Mouse (Mus musculus) layer of hippocampus, adult 2 months (tissue): Measurements from ENCODE around the gene Cab39l. TPM values are rescaled to one million over a fixed set of nuclear protein-coding genes. Genes with fewer than 3 reads are reported as not detected.

ENCODE experiments used
- DNase-seq, 2 experiments: peaks; one replicate each; pipeline ENCODE4 v3.0.0; 2022; ENCODE audit warnings: low spot score in 2 of 2
- H3K27ac ChIP-seq: fragments of 200-600 bp; 2 replicates; pipeline ENCODE4 v1.8.1; 2022
- H3K4me3 ChIP-seq: fragments of 200-600 bp; 2 replicates; pipeline ENCODE4 v1.8.1; 2022; ENCODE audit warnings: mild to moderate bottlenecking
- CTCF ChIP-seq: fragments of 200-600 bp; conservative IDR thresholded peaks from 2 replicates; pipeline ENCODE4 v1.8.1; 2022; ENCODE audit warnings: antibody characterized with exemption, mild to moderate bottlenecking, moderate library complexity
- total RNA-seq, 2 experiments: library from RNA; stranded (reverse); gene quantifications; 2 replicates each; pipeline ENCODE4 v1.2.3; 2021

Gene Cab39l
- total RNA-seq, 2 experiments from 2014 or later: 21.0 to 21.7 TPM

GRCm38 (mm10) chr14:59632067-59632466 is 191.3 kb downstream of the Cab39l start:
- DNase-seq: no peak
- no peak for TF ChIP-seq CTCF
- Histone ChIP-seq H3K27ac (no peak overlapping the region), H3K4me3 (no peak overlapping the region)

GRCm38 (mm10) chr14:59633295-59633898 is 192.6 kb downstream of the Cab39l start:
- no peak for DNase-seq
- TF ChIP-seq CTCF: no peak
- Histone ChIP-seq H3K27ac (no peak overlapping the region), H3K4me3 (no peak overlapping the region)

GRCm38 (mm10) chr14:59633988-59634387 is 193.2 kb downstream of the Cab39l start:
- DNase-seq: no peak
- TF ChIP-seq CTCF: no peak
- Histone ChIP-seq H3K27ac (no peak overlapping the region), H3K4me3 (no peak overlapping the region)

Other genes with a start within 250 kb of the Cab39l start
- 10 to 100 TPM; 34.3 to 34.9 TPM for gene Rcbtb1, start 239.8 kb upstream of the Cab39l start, total RNA-seq
- gene Gm6904, start 180.8 kb upstream of the Cab39l start, total RNA-seq: not detected
- not detected for gene Phf11a, start 143.4 kb upstream of the Cab39l start, total RNA-seq
- not detected for gene Phf11b, start 99.6 kb upstream of the Cab39l start, total RNA-seq
- gene Phf11d, start 75.5 kb upstream of the Cab39l start, total RNA-seq: 1 to 10 TPM in 1 of 2 experiments, under 1 TPM in 1; 0.84 to 1.1 TPM
- gene Phf11c, start 45.6 kb upstream of the Cab39l start, total RNA-seq: under 1 TPM; 0.47 to 0.72 TPM
- 1 to 10 TPM; 4.9 to 5.3 TPM for gene Setdb2, start 88 bp upstream of the Cab39l start, total RNA-seq
- gene Cdadc1, start 157.0 kb downstream of the Cab39l start, total RNA-seq: 10 to 100 TPM; 65.5 to 71.3 TPM
- gene Shisa2, start 184.3 kb downstream of the Cab39l start, total RNA-seq: 1 to 10 TPM; 3.3 to 3.4 TPM